Mouse (Mus musculus) brain, embryonic 14.5 days (tissue): ENCODE measurements at regions not wholly inside any gene's neighbourhood (a gene's known extent, or its start where the extent isn't known, plus 50 kb on each side); places are given as distances from the start of the nearest gene placed in this dataset.

ENCODE experiments used
- CTCF ChIP-seq: fragments of 200-500 bp; IDR thresholded peaks from 2 replicates; pipeline ENCODE4 v1.5.1; 2012; ENCODE audit warnings: inconsistent platforms, mild to moderate bottlenecking, moderate library complexity, borderline replicate concordance; ENCODE audit not compliant: insufficient read depth, insufficient read length; ENCODE audit errors: extremely low read depth
- POLR2A ChIP-seq: fragments of 200-500 bp; IDR thresholded peaks from 2 replicates; pipeline ENCODE4 v1.6.1; 2012; ENCODE audit warnings: mild to moderate bottlenecking, inconsistent platforms, borderline replicate concordance; ENCODE audit not compliant: poor library complexity, insufficient read depth, insufficient read length, severe bottlenecking; ENCODE audit errors: extremely low read depth

GRCm38 (mm10) chr1:141831444-141831843 is 1585.5 kb downstream of the Kcnt2 start:
- no peak for TF ChIP-seq CTCF
- no peak for TF ChIP-seq POLR2A
